Mouse (Mus musculus) embryonic facial prominence, embryonic 13.5 days (tissue): Measurements from ENCODE around the gene Ptpdc1. TPM values are rescaled to one million over a fixed set of nuclear protein-coding genes. Genes with fewer than 3 reads are reported as not detected.
A peak's percentile ranks its signal among the peaks of the same experiment; 100 is the strongest.

ENCODE experiments used
- ATAC-seq: fragments of 200-750 bp; cut with Nextera tagmentation; 2 replicates; pipeline ENCODE4 v1.8.0; 2017; ENCODE audit warnings: low read depth; ENCODE audit not compliant: insufficient number of reproducible peaks, insufficient read depth, low FRiP score, low TSS enrichment
- H3K27ac ChIP-seq: fragments of 300-500 bp; sonication (generic); 2 replicates; pipeline ENCODE4 v1.5.1; 2015; ENCODE audit warnings: moderate library complexity, mild to moderate bottlenecking, inconsistent platforms
- H3K27me3 ChIP-seq: fragments of 300-500 bp; sonication (generic); 2 replicates; pipeline ENCODE4 v1.6.1; 2015; ENCODE audit warnings: mild to moderate bottlenecking, inconsistent platforms
- H3K36me3 ChIP-seq: fragments of 300-500 bp; sonication (generic); 2 replicates; pipeline ENCODE4 v1.6.1; 2015; ENCODE audit warnings: mild to moderate bottlenecking, inconsistent platforms
- H3K4me1 ChIP-seq: fragments of 300-500 bp; sonication (generic); 2 replicates; pipeline ENCODE4 v1.6.1; 2015; ENCODE audit warnings: inconsistent platforms
- H3K4me2 ChIP-seq: fragments of 300-500 bp; sonication (generic); 2 replicates; pipeline ENCODE4 v1.6.1; 2015; ENCODE audit warnings: moderate library complexity, mild to moderate bottlenecking, inconsistent platforms
- H3K4me3 ChIP-seq: fragments of 300-500 bp; sonication (generic); 2 replicates; pipeline ENCODE4 v1.5.1; 2015; ENCODE audit warnings: mild to moderate bottlenecking, inconsistent platforms
- H3K9ac ChIP-seq: fragments of 300-500 bp; sonication (generic); 2 replicates; pipeline ENCODE4 v1.6.1; 2015; ENCODE audit warnings: mild to moderate bottlenecking, inconsistent platforms
- H3K9me3 ChIP-seq: fragments of 300-500 bp; sonication (generic); 2 replicates; pipeline ENCODE4 v1.6.1; 2016; ENCODE audit warnings: inconsistent platforms
- WGBS: fragments of 180-500 bp; shearing (Covaris S2); methylation state at CpG from one replicate; pipeline ENCODE4 v1.1.7; 2015; ENCODE audit warnings: mixed read lengths; 5-methylcytosine and 5-hydroxymethylcytosine counted together
- polyA plus RNA-seq: library from polyadenylated mRNA; unstranded; fragments of >200 nt; fragmentation: Nextera tagmentation; extraction: Ambion mirVana; gene quantifications from 2 replicates; pipeline ENCODE4 v1.2.1, GENCODE M21; 2015

Ptpdc1 gene
- polyA plus RNA-seq, 1 experiment from 2014 or later, result 21.2 TPM

GRCm38 (mm10) chr13:48663211-48663987 lies 37.9 kb upstream of the Ptpdc1 start:
- H3K4me2 ChIP-seq, result peak overlapping the region; percentile 85
- no peak for ATAC-seq
- peak overlapping the region; percentile 56; the same call in 1 of the 2 replicates for H3K27ac ChIP-seq
- H3K27me3 ChIP-seq, result peaks cover 100% of the 10 kb centered on the region
- no peaks in the 10 kb centered on the region for H3K9me3 ChIP-seq
- H3K4me1 ChIP-seq, result peaks cover 57% of the 10 kb centered on the region
- WGBS, result 3% methylated on average over 54 of the region's 54 CpGs
- H3K36me3 ChIP-seq, result no peaks in the 10 kb centered on the region
- peak overlapping the region; percentile 57 for H3K4me3 ChIP-seq
- peak overlapping the region; percentile 80 for H3K9ac ChIP-seq

GRCm38 (mm10) chr13:48662431-48663143 lies 37.1 kb upstream of the Ptpdc1 start, which contains the start of gene Barx1:
Gene Barx1 (plus strand): TSS chr13:48662998.
- H3K4me1 ChIP-seq, result peaks cover 55% of the 10 kb centered on the region
- peak; percentile 63 for ATAC-seq
- H3K4me3 ChIP-seq, result peak within 1 kb of the TSS; percentile 57
- under 1% methylated on average over 35 of the region's 73 CpGs for WGBS
- H3K9me3 ChIP-seq, result no peaks in the 10 kb centered on the region
- H3K4me2 ChIP-seq, result peak within 1 kb of the TSS; percentile 85
- peaks cover 100% of the 10 kb centered on the region for H3K27me3 ChIP-seq
- peak within 1 kb of the TSS; percentile 56; the same call in 1 of the 2 replicates for H3K27ac ChIP-seq
- peak within 1 kb of the TSS; percentile 80 for H3K9ac ChIP-seq
- H3K36me3 ChIP-seq, result no peaks in the 10 kb centered on the region

GRCm38 (mm10) chr13:48661561-48661960 lies 36.1 kb upstream of the Ptpdc1 start:
- H3K4me3 ChIP-seq, result peak overlapping the region; percentile 57
- ATAC-seq, result no peak
- H3K4me1 ChIP-seq, result peaks cover 55% of the 10 kb centered on the region
- no peaks in the 10 kb centered on the region for H3K36me3 ChIP-seq
- peaks cover 100% of the 10 kb centered on the region for H3K27me3 ChIP-seq
- peak overlapping the region; percentile 85; the same call in 1 of the 2 replicates for H3K4me2 ChIP-seq
- WGBS, result 4% methylated on average over 1 of the region's 1 CpGs
- no peak overlapping the region for H3K27ac ChIP-seq
- H3K9me3 ChIP-seq, result no peaks in the 10 kb centered on the region
- H3K9ac ChIP-seq, result no peak overlapping the region

GRCm38 (mm10) chr13:48660741-48661140 lies 35.3 kb upstream of the Ptpdc1 start:
- H3K27ac ChIP-seq, result no peak overlapping the region
- H3K4me2 ChIP-seq, result peak overlapping the region; percentile 49; the same call in 1 of the 2 replicates
- H3K4me1 ChIP-seq, result peaks cover 53% of the 10 kb centered on the region
- ATAC-seq, result no peak
- no peak overlapping the region for H3K9ac ChIP-seq
- 15% methylated on average over 6 of the region's 6 CpGs for WGBS
- H3K36me3 ChIP-seq, result no peaks in the 10 kb centered on the region
- H3K9me3 ChIP-seq, result no peaks in the 10 kb centered on the region
- no peak overlapping the region for H3K4me3 ChIP-seq
- peaks cover 100% of the 10 kb centered on the region for H3K27me3 ChIP-seq

- 0 out of 2 replicates have a peak overlapping the region, but pooled peaks have one; percentile 49 for H3K9ac ChIP-seq
- no peaks in the 10 kb centered on the region for H3K9me3 ChIP-seq
- no peaks in the 10 kb centered on the region for H3K36me3 ChIP-seq
- H3K4me1 ChIP-seq, result peaks cover 49% of the 10 kb centered on the region
- H3K27me3 ChIP-seq, result peaks cover 100% of the 10 kb centered on the region
- no peak for ATAC-seq
- WGBS, result 3% methylated on average over 11 of the region's 11 CpGs
- no peak overlapping the region for H3K27ac ChIP-seq
- H3K4me2 ChIP-seq, result peak overlapping the region; percentile 49
- peak overlapping the region; percentile 33 for H3K4me3 ChIP-seq
Observed at GRCm38 (mm10) chr13:48660221-48660734, 34.8 kb upstream of the Ptpdc1 start.

GRCm38 (mm10) chr13:48659254-48660220 lies 34.1 kb upstream of the Ptpdc1 start:
- Histone ChIP-seq H3K9ac (0 out of 2 replicates have a peak overlapping the region, but pooled peaks have one; percentile 49), H3K4me3 (peak overlapping the region; percentile 33), H3K27ac (no peak overlapping the region), H3K4me1 (peaks cover 41% of the 10 kb centered on the region), H3K36me3 (no peaks in the 10 kb centered on the region), H3K4me2 (peak overlapping the region; percentile 49), H3K27me3 (peaks cover 100% of the 10 kb centered on the region), H3K9me3 (no peaks in the 10 kb centered on the region)
- ATAC-seq, result no peak
- under 1% methylated on average over 38 of the region's 38 CpGs for WGBS

- H3K36me3 ChIP-seq, result no peaks in the 10 kb centered on the region
- H3K4me2 ChIP-seq, result peak overlapping the region; percentile 49
- no peak for ATAC-seq
- H3K4me1 ChIP-seq, result peaks cover 36% of the 10 kb centered on the region
- H3K27me3 ChIP-seq, result peaks cover 96% of the 10 kb centered on the region
- no peaks in the 10 kb centered on the region for H3K9me3 ChIP-seq
- no peak overlapping the region for H3K27ac ChIP-seq
- peak overlapping the region; percentile 36; the same call in 1 of the 2 replicates for H3K9ac ChIP-seq
- 2% methylated on average over 33 of the region's 33 CpGs for WGBS
- H3K4me3 ChIP-seq, result peak overlapping the region; percentile 23; the same call in 1 of the 2 replicates
Observed at GRCm38 (mm10) chr13:48658588-48659253, 33.3 kb upstream of the Ptpdc1 start.

- 4% methylated on average over 9 of the region's 9 CpGs for WGBS
- peaks cover 96% of the 10 kb centered on the region for H3K27me3 ChIP-seq
- no peak overlapping the region for H3K4me3 ChIP-seq
- no peak for ATAC-seq
- no peaks in the 10 kb centered on the region for H3K36me3 ChIP-seq
- no peak overlapping the region for H3K4me2 ChIP-seq
- no peaks in the 10 kb centered on the region for H3K9me3 ChIP-seq
- peaks cover 31% of the 10 kb centered on the region for H3K4me1 ChIP-seq
- H3K9ac ChIP-seq, result no peak overlapping the region
- no peak overlapping the region for H3K27ac ChIP-seq
Observed at GRCm38 (mm10) chr13:48657791-48658190, 32.3 kb upstream of the Ptpdc1 start.

- peaks cover 25% of the 10 kb centered on the region for H3K4me1 ChIP-seq
- no peak overlapping the region for H3K9ac ChIP-seq
- H3K27me3 ChIP-seq, result peaks cover 89% of the 10 kb centered on the region
- WGBS, result under 1% methylated on average over 8 of the region's 8 CpGs
- 0 out of 2 replicates have a peak overlapping the region, but pooled peaks have one; percentile 2 for H3K4me3 ChIP-seq
- no peak overlapping the region for H3K27ac ChIP-seq
- peak overlapping the region; percentile 14; the same call in 1 of the 2 replicates for H3K4me2 ChIP-seq
- H3K9me3 ChIP-seq, result no peaks in the 10 kb centered on the region
- no peaks in the 10 kb centered on the region for H3K36me3 ChIP-seq
- ATAC-seq, result no peak
Observed at GRCm38 (mm10) chr13:48655637-48656036, 30.2 kb upstream of the Ptpdc1 start.
